Mouse (Mus musculus) v-Abl transformed pro-B cells (cell line): ENCODE measurements around the gene Nck2.

Experiments used
- in situ Hi-C, 2 experiments: fragments of 400-800 bp; cut with MboI; formaldehyde crosslinking; loops; one replicate each; pipeline ENCODE4 v1.15.1; 2025; ENCODE audit not compliant: unreplicated experiment in 2 of 2

Nck2 gene

GRCm38 (mm10) chr1:43497951-43498350, 53.6 kb downstream of the Nck2 start:
- in situ Hi-C loops: no loop called here

GRCm38 (mm10) chr1:43500121-43500520, 55.7 kb downstream of the Nck2 start:
- in situ Hi-C loops: no loop called here

DNA sequence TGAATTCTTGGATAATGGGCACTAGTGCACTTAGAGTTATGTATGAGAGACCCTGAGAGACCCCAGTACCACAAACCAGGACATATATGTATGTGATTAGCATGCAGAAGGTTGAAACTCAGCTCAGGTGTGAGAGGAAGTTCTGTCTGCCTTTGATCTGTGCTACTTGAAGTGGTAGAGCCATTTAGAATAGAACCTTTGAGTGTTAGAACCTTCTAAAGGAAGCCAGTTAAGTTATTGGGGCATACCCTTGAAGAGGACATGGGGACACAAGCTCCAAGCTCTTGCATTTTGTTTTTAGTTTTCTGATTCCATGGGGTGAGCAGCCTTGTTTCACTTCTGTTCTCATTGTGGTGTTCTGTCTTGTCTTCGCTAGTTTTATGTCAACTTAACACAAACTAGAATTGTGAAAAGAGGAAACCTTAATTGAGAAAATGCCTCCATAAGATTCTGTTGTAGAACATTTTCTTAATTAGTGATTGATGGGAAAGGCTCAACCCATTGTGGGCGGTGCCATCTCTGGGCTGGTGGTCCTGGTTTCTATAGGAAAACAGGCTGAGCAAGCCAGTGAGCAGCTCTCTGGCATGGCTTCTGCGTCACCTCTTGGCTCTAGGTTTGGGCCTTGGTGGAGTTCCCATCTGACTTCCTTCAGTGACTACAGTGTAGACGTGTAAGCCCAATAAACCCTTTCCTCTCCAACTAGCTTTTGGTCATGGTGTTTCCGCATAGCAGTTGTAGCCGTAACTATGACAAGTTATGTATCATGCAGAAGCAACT, 57.0 kb downstream of the Nck2 start:
- in situ Hi-C loops: no loop called here

DNA sequence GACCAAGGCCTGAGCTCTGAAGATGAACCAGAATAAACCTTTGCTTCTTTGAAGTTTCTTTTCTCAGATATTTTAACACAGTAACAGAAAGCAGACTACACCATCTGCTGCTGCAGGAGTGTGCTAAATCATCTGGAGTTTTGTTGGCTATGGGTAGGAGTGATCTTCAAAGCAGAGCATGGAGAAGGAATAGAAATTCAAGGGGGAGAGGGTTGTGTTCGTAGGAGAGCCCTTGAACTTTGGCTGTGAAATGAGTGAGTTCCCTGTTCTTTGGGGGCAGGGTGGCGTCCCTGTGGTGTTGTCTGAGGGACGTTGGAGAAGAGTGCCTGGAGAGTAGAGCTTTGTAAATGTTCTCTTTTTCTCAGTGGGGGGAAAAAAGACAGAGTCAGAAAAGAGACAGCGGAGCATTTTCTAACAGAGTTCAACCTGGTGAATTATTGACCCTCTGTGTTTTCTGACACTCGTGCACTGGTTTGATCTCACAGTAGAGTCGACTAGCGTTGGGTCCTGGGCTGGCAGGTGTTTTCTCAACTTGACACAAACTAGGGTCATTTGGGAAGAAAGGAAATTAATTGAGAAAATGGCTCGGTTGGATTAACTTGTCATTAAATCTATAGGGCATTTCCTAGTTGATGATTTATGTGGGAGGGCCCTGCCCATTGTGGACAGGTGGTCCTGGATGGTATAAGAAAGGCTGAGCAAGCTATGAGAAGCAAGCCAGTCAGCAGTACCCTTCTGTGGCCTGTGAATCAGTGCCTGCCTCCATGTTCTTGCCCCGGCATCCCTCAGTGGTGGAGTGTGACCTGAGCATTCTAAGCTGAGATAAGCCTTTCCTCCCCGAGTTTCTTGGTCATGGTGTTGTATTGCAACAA, 57.8 kb downstream of the Nck2 start:
- in situ Hi-C loops: no loop called here

- in situ Hi-C loops: no loop called here
These were observed 58.4 kb downstream of the Nck2 start for GRCm38 (mm10) chr1:43502792-43503146.

DNA sequence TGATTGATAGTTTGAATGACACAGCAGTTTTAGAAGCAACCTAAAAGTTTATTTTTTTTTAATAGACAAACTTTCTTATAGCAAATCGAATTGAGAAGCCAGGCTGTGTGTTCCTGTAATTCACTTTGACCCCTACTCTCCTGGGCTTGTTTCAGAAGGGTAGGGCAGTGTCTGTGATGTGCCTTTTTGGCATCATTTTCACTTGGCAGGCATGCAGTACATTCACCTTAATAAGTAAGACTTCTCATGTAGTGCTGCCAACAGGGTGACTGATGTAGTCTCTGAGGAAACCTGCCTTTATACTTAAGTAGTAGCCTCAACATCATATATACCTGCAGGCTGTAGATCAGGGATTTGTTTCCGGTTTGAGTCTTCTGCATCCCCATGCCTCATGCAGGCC, 58.9 kb downstream of the Nck2 start:
- in situ Hi-C loops: no loop called here

GRCm38 (mm10) chr1:43503676-43504075, 59.3 kb downstream of the Nck2 start:
- in situ Hi-C loops: no loop called here

GRCm38 (mm10) chr1:43504235-43504634, 59.9 kb downstream of the Nck2 start:
- in situ Hi-C loops: no loop called here

DNA sequence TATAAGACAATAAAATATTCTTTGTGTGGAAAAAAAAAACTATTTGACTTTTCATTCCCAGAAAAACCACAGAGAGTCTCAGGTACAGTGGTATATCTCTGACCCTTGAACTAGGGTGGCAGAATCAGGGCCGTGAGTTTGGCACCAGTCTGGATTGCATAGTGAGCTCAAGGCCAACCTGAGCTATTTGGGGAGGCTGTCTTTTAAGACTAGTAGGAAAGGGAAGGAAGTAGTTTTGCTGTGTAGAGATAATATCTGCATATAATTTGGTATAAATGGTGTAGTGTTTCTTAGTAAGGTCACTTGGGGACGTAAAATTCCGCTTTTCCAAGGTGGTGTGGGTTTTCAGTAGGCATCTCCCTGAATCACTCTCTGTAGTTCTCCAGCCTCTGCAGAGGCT, 62.3 kb downstream of the Nck2 start:
- in situ Hi-C loops: no loop called here

GRCm38 (mm10) chr1:43507809-43508208, 63.4 kb downstream of the Nck2 start:
- in situ Hi-C loops: no loop called here

GRCm38 (mm10) chr1:43511256-43511655, 66.9 kb downstream of the Nck2 start:
- in situ Hi-C loops: no loop called here

DNA sequence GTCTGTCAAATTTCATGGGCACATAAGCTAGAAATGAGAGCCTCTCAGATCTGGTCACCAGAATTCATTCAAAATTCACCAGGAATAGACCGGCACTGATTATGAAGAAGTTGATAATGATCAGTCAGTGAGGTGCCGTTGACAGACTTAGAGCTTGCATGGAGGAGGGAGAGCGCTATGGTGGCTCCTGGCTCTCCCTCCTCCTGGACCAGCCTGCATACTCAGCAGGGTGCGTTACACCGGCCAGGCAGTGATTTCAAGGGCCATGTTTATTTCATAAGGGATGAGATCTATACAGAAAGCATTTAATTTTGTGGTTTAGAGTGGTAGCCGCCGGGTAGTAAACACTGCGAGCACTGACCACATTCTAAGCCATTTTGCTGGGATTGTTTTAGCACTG, 67.3 kb downstream of the Nck2 start:
- in situ Hi-C loops: no loop called here

DNA sequence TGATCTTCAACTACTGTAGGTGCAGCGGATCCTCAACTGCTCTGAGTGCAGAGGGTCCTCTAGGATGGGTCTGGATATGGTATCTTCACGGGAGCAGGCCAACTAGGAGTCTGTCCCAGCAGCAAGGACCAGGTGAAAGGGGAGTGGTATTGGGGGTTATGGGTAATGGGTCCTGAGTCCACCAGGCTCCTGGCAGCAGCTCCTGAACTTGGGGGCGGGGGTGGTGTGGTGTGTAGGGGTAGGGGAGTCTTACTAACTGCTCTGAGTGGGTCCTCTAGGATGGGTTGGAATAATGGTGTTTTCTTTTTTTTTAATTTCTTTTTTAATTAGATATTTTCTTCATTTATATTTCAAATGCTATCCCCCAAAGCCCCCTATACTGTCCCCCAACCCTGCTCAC, 73.0 kb downstream of the Nck2 start:
- in situ Hi-C loops: no loop called here

- in situ Hi-C loops: no loop called here
These were observed 76.0 kb downstream of the Nck2 start for GRCm38 (mm10) chr1:43520216-43520988.

- in situ Hi-C loops: no loop called here
These were observed 76.6 kb downstream of the Nck2 start for GRCm38 (mm10) chr1:43520989-43521371.

- in situ Hi-C loops: no loop called here
These were observed 77.1 kb downstream of the Nck2 start for GRCm38 (mm10) chr1:43521512-43521911.

- in situ Hi-C loops: no loop called here
These were observed 77.6 kb downstream of the Nck2 start for GRCm38 (mm10) chr1:43521950-43522349.

- in situ Hi-C loops: no loop called here
These were observed 78.6 kb downstream of the Nck2 start for GRCm38 (mm10) chr1:43522976-43523375.

- in situ Hi-C loops: no loop called here
These were observed 80.0 kb downstream of the Nck2 start for GRCm38 (mm10) chr1:43524332-43524731.

DNA sequence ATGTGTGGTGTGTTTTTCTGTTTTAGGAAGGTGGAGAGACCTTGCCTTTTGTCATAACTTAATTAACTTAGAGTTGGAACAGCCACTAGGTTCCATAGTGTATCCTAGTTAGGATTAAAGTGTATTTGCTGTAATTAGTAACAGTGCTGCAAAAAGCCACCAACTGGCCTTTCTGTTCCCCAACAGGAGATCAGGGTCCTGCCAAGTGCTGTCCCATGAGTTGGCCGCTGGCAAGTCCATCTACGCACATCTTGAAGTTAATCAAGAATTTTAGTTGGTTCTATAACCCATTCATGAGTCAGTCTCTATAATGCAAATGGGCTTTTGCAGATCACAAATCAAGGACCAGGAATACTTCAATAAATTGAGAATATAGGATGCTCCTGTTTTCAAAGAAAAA, 83.9 kb downstream of the Nck2 start:
- in situ Hi-C loops: no loop called here

DNA sequence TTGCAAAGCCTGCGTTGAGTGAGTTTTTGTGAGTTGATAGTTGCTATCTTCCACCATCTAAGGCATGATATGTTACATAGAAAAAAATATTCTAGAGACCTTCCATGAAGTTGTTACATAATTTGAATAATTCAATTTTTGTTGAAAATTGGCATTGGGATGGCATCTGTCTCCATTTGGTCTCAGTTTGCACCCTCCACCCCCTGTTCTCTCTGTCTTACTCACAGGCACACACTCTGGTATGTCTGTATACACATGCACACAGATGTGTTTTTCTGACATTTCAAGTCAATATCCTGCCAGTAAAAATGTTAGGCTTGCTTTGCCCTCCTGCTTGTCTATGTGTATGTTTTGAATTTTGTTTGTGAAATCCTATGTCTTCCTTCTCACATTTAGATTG, 84.7 kb downstream of the Nck2 start:
- in situ Hi-C loops: no loop called here
